Mouse (Mus musculus): ENCODE measurements around the gene Gm20716. TPM values are rescaled to one million over a fixed set of nuclear protein-coding genes. Genes with fewer than 3 reads are reported as not detected.
"Not testable (repeated sequence)": the region's sequence is repeated elsewhere in the genome, so short reads cannot be mapped to it uniquely, and the experiment has no call there.

Gm20716 gene
- total RNA-seq, 1 experiment, result 41.7 TPM

- H3K36me3 ChIP-seq (ENCODE audit: control insufficient read depth, insufficient read depth, low read length, poor library complexity, severe bottlenecking), result no peaks in the 10 kb centered on the region
- no peak for TF ChIP-seq MAFK (IDR thresholded peaks at IDR 0.05; ENCODE audit: insufficient read depth, low read depth, low read length)
- no peak for TF ChIP-seq ZC3H11A (IDR thresholded peaks at IDR 0.05; ENCODE audit: borderline replicate concordance, low read depth, low read length)
- peak; percentile 64; the same call in 1 of the 2 replicates for TF ChIP-seq ZNF384 (IDR thresholded peaks at IDR 0.05; ENCODE audit: low read depth, low read length)
- peaks cover 2 to 28% of the 10 kb centered on the region in 2 experiments; a peak in 3 of 4 replicates for H3K4me1 ChIP-seq (ENCODE audit: control insufficient read depth in 2 of 2, insufficient read depth in 2 of 2, low read length in 2 of 2, poor library complexity in 1 of 2)
- H3K4me3 ChIP-seq (ENCODE audit: insufficient read depth in 1 of 2, low read depth in 1 of 2, low read length in 2 of 2, poor library complexity in 1 of 2, severe bottlenecking in 1 of 2), result no peak overlapping the region
- peak overlapping the region; percentile 58; the same call in 1 of the 2 replicates for H3K27ac ChIP-seq (ENCODE audit: insufficient read depth, low read depth, low read length, poor library complexity, severe bottlenecking)
- no peaks in the 10 kb centered on the region for H3K9me3 ChIP-seq (ENCODE audit: control insufficient read depth, insufficient read depth, low read depth, low read length)
- in situ Hi-C loops (cut with MboI; ENCODE audit: low sequenced_read_pairs in 2 of 2, unreplicated experiment in 2 of 2), result no loop called here
- DNase-seq (ENCODE audit: low read depth, low spot score), result no peak
- no peak overlapping the region for H3K9ac ChIP-seq (ENCODE audit: insufficient read depth, low read depth, low read length, poor library complexity, severe bottlenecking)
Measured at GRCm38 (mm10) chr2:168160370-168160930, 69.7 kb downstream of the Gm20716 start.

- H3K36me3 ChIP-seq (ENCODE audit: control insufficient read depth, insufficient read depth, low read length, poor library complexity, severe bottlenecking), result no peaks in the 10 kb centered on the region
- DNase-seq (ENCODE audit: low read depth, low spot score), result peak; percentile 64
- H3K9me3 ChIP-seq (ENCODE audit: control insufficient read depth, insufficient read depth, low read depth, low read length), result no peaks in the 10 kb centered on the region
- in situ Hi-C loops (cut with MboI; ENCODE audit: low sequenced_read_pairs in 2 of 2, unreplicated experiment in 2 of 2), result no loop called here
- TF ChIP-seq ZC3H11A (IDR thresholded peaks at IDR 0.05; ENCODE audit: borderline replicate concordance, low read depth, low read length) (no peak), HCFC1 (IDR thresholded peaks at IDR 0.05; ENCODE audit: borderline replicate concordance, insufficient read depth, low read length) (no peak), ZNF384 (IDR thresholded peaks at IDR 0.05; ENCODE audit: low read depth, low read length) (no peak), CHD2 (IDR thresholded peaks at IDR 0.05; ENCODE audit: low read depth, low read length) (no peak), MAFK (IDR thresholded peaks at IDR 0.05; ENCODE audit: insufficient read depth, low read depth, low read length) (no peak)
- peak overlapping the region; percentile 28; the same call in 1 of the 2 replicates for H3K9ac ChIP-seq (ENCODE audit: insufficient read depth, low read depth, low read length, poor library complexity, severe bottlenecking)
- H3K4me3 ChIP-seq (ENCODE audit: insufficient read depth in 1 of 2, low read depth in 1 of 2, low read length in 2 of 2, poor library complexity in 1 of 2, severe bottlenecking in 1 of 2), result peak overlapping the region; percentile 27 to 31
- H3K27ac ChIP-seq (ENCODE audit: insufficient read depth, low read depth, low read length, poor library complexity, severe bottlenecking), result peak overlapping the region; percentile 58
- peaks cover 3 to 36% of the 10 kb centered on the region in 2 experiments; a peak in 3 of 4 replicates for H3K4me1 ChIP-seq (ENCODE audit: control insufficient read depth in 2 of 2, insufficient read depth in 2 of 2, low read length in 2 of 2, poor library complexity in 1 of 2)
Measured at GRCm38 (mm10) chr2:168158911-168159711, 71.1 kb downstream of the Gm20716 start.

GRCm38 (mm10) chr2:168157974-168158373 lies 72.2 kb downstream of the Gm20716 start:
- H3K36me3 ChIP-seq (ENCODE audit: control insufficient read depth, insufficient read depth, low read length, poor library complexity, severe bottlenecking); H3K9ac ChIP-seq (ENCODE audit: insufficient read depth, low read depth, low read length, poor library complexity, severe bottlenecking); H3K27ac ChIP-seq (ENCODE audit: insufficient read depth, low read depth, low read length, poor library complexity, severe bottlenecking); H3K9me3 ChIP-seq (ENCODE audit: control insufficient read depth, insufficient read depth, low read depth, low read length); H3K4me3 ChIP-seq (ENCODE audit: insufficient read depth in 1 of 2, low read depth in 1 of 2, low read length in 2 of 2, poor library complexity in 1 of 2, severe bottlenecking in 1 of 2); in situ Hi-C loops (cut with MboI; ENCODE audit: low sequenced_read_pairs in 2 of 2, unreplicated experiment in 2 of 2); DNase-seq (ENCODE audit: low read depth, low spot score): not testable (repeated sequence)
- H3K4me1 ChIP-seq (ENCODE audit: control insufficient read depth in 2 of 2, insufficient read depth in 2 of 2, low read length in 2 of 2, poor library complexity in 1 of 2), result peaks cover 3 to 46% of the 10 kb centered on the region in 2 experiments; a peak in 3 of 4 replicates

- no peaks in the 10 kb centered on the region for H3K36me3 ChIP-seq (ENCODE audit: control insufficient read depth, insufficient read depth, low read length, poor library complexity, severe bottlenecking)
- DNase-seq (ENCODE audit: low read depth, low spot score), result no peak
- peaks cover 9 to 48% of the 10 kb centered on the region in 2 experiments; a peak in 3 of 4 replicates for H3K4me1 ChIP-seq (ENCODE audit: control insufficient read depth in 2 of 2, insufficient read depth in 2 of 2, low read length in 2 of 2, poor library complexity in 1 of 2)
- peak overlapping the region; percentile 34; the same call in 1 of the 2 replicates for H3K9ac ChIP-seq (ENCODE audit: insufficient read depth, low read depth, low read length, poor library complexity, severe bottlenecking)
- no peaks in the 10 kb centered on the region for H3K9me3 ChIP-seq (ENCODE audit: control insufficient read depth, insufficient read depth, low read depth, low read length)
- TF ChIP-seq ZNF384 (IDR thresholded peaks at IDR 0.05; ENCODE audit: low read depth, low read length), result no peak
- no peak for TF ChIP-seq ZC3H11A (IDR thresholded peaks at IDR 0.05; ENCODE audit: borderline replicate concordance, low read depth, low read length)
- no peak for TF ChIP-seq CHD2 (IDR thresholded peaks at IDR 0.05; ENCODE audit: low read depth, low read length)
- TF ChIP-seq HCFC1 (IDR thresholded peaks at IDR 0.05; ENCODE audit: borderline replicate concordance, insufficient read depth, low read length), result no peak
- no peak for TF ChIP-seq MAFK (IDR thresholded peaks at IDR 0.05; ENCODE audit: insufficient read depth, low read depth, low read length)
- no peak overlapping the region for H3K4me3 ChIP-seq (ENCODE audit: insufficient read depth in 1 of 2, low read depth in 1 of 2, low read length in 2 of 2, poor library complexity in 1 of 2, severe bottlenecking in 1 of 2)
- H3K27ac ChIP-seq (ENCODE audit: insufficient read depth, low read depth, low read length, poor library complexity, severe bottlenecking), result no peak overlapping the region; the same call in 1 of the 2 replicates
- in situ Hi-C loops (cut with MboI; ENCODE audit: low sequenced_read_pairs in 2 of 2, unreplicated experiment in 2 of 2), result no loop called here
Measured at GRCm38 (mm10) chr2:168156361-168156760, 73.8 kb downstream of the Gm20716 start.
